Mouse (Mus musculus): ENCODE results near the gene Mcf2.
A peak's percentile ranks its signal among the peaks of the same experiment; 100 is the strongest.

Gene Mcf2

DNA sequence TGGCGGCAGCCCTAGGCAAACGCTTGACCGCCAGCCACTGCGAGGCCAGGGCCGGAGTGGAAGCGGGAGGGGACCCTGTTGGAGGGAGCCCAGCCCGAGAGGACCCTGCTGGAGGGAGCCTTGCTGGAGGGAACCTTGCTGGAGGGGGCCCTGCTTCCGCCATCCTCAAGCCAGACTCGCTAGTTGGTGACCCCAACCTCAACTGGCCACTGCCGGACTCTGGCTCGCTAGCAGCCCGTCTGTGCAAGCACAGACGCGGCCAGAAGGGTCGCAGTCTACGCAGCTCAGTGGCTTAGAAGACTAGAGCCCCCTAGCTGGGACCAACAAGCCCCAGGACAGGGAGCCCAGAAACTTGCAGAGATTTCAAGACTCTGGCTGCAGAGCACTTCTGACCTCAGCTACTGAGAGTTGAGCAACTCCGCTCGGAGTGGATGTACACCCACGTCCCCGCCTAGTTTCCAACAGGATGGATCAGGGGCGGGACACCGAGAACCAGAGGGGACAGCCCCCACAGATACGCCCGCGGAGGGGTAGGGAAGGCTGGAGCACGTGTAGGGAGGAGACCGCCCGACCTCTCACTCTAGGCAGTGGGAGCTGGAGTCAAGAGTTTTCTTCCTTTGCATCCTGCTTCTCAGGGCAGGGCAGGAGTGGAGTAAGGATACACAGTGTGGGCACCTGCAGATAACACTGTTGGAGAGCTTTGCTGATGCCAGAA lies at the start of gene Mcf2:
Mcf2 (minus strand) TSS at position 346 of the 715 bp plus-strand sequence.
- no peak for DNase-seq

- DNase-seq = no peak
Measured at GRCm38 (mm10) chrX:60187726-60188125, 8.8 kb upstream of the Mcf2 start.

GRCm38 (mm10) chrX:60182611-60183010 lies 3.7 kb upstream of the Mcf2 start:
- no peak for DNase-seq

DNA sequence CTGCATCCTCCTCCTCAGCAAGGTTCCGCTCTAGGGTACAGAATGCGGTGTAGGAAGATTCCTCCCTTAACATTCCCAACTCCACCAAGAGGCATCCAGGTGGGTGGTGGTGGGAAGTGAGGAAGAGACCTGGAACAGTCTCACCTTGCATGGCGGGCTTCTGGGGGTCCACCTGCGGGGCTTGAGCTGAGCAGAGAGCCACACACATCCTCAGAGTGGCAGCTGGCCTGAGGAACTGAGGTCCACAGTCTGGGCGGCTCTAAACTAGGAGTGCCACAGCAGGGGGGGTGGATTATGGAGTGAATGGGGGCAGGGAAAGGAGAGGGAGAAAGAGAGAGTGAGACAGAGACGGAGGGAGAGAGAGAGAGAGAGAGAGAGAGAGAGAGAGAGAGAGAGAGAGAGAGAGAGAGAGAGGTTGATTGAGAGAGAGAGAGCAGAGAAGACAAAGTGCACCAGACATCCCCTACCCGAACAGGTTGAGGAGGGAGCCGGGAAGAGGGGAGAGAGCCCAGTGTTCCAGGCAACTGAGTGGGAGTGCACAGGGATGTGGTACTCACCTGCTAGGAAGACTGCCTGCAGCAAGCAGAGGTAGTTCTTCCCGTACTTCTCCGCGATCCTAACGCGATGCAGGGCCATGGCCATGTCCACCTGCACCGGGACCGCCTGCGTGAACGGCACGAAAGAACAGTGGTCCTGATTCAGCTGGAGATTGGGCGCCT lies 705 bp downstream of the Mcf2 start:
- DNase-seq = no peak

DNA sequence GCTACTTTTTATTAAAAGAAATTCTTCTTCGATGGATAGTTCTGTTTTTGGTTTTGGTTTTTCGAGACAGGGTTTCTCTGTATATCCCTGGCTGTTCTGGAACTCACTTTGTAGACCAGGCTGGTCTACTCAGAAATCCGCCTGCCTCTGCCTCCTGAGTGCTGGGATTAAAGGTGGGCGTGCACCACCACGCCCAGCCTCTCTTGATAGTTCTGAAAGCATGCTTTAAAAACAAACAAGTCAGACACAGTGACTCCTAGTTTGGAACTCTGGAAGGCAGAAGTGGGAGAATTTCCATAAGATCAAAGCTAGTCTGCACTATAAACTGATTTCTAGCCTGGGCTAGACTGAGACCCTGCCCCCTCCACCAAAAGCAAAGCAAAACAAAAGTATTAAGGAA lies 8.8 kb downstream of the Mcf2 start:
- no peak for DNase-seq

DNA sequence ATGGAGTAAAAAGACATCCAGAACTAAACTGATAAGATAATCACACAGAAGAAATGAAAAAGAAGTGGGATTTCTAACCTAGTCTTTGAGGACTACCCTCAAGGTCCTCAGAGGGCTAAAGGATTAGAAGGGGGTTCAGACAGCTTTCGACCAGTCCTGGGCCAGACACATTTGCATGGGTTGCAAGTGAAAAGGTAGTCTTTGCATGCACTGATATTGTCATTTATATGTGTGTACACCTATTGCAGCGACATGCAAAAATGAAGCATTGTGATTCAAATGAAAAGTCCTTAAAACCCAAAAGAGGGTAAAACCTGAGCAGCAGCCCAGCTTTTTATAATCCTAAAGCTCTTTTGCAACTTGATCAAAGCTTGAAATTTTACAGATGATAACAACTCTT lies 9.4 kb downstream of the Mcf2 start:
- DNase-seq = no peak

- DNase-seq = no peak
Measured at GRCm38 (mm10) chrX:60168796-60169195, 10.1 kb downstream of the Mcf2 start.

DNA sequence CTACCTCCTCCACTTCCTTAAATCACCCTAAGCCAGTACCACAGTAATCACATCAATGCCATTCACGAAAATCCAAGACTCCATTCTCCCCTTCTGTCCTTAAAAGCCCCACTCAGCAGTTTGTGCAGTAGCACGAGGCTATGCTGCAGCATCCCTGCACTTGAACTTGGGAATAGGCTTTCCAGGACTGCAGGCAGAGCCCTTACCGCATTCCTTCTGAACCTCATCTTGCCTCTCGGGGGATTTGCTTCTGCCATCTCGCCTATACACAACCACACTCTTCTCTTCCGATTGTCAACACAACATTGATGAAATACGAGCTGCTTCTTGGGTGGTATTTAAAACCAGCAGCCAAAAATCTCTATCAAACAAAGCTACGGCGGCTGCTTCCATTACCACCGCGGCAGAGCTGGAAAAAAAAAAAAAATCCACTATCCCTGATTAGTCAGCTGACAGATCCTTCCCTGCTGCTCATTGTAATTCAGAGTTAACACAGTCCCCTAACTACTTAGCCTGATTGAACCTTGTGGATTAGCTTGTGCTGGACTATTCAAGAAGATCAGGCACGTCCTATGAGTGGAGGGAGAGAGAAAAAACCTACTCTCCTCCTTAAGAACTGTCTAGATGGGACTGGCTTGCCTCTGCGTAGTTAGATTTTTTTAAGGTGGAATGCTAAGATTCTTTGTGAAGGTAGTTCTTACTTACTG lies 31.5 kb downstream of the Mcf2 start:
- DNase-seq = no peak

GRCm38 (mm10) chrX:60075359-60075758 lies 103.5 kb downstream of the Mcf2 start:
- DNase-seq = no peak

GRCm38 (mm10) chrX:60055185-60055584 lies 123.7 kb downstream of the Mcf2 start:
- no peak for DNase-seq

- DNase-seq = no peak
Measured at GRCm38 (mm10) chrX:60054745-60055144, 124.1 kb downstream of the Mcf2 start.

- peak; percentile 1 to 5 for DNase-seq
Measured at GRCm38 (mm10) chrX:60026654-60027053, 152.2 kb downstream of the Mcf2 start.

DNA sequence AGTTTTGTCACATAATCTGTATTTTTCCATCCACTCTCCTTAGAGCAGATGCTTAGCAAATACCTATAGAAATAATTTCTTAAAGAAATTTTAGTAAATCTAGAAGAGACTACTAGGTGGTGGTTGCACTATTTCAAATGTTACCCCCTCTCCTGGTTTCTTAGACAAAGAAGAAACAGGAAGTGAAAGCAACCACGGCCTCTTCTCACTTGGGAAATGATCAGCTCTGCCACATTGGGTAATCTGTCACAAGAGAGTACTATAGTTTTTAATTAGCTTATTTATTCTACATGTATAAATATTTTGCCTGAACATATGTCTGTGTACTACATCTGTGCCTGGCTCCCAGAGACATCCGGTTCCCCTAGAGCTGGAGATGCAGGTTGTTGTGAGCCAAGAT lies 157.3 kb downstream of the Mcf2 start:
- DNase-seq = no peak

DNA sequence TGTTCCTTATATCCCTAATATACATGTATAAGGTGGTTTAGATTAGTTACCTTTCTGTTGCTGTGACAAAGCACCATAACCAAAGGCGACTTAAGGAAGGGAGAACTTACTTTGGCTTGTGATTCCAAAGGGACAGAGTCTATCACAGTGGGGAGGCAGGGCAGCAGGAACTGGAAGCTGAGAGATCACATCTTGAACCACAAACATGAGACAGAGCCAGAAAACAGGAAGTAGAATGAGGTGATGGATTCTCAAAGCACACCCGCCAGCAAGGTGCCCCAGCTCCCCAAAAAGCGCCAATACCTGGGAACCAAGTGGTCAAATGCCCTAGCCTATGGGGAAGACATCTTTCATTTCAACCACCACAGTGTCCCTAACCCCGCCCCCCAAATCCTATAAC lies 157.9 kb downstream of the Mcf2 start:
- DNase-seq = no peak

DNA sequence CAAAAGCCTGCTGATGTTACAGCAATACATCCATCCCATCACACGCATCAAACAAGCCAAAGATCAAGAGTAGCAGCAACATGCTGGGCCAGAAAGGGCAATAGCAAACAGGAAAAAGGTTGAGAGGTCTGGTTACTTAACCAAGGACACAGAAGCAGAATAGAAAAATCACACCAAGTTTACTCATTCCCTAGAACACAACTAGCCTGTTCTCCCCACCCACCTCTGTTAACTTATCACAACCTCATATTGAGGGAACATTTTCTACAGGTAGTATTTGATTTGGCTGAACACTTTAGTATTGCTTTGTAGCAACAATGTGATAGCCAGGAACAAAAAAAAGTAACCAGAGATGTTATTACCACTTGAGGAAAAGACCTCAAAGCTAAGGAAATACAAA lies 164.3 kb downstream of the Mcf2 start:
- no peak for DNase-seq

GRCm38 (mm10) chrX:60013084-60013676 lies 165.7 kb downstream of the Mcf2 start:
- DNase-seq = peak; percentile 10 to 13
